Mouse (Mus musculus) hindbrain, embryonic 12.5 days (tissue): Measurements from ENCODE around the gene Gm42742. TPM values are rescaled to one million over a fixed set of nuclear protein-coding genes. Genes with fewer than 3 reads are reported as not detected.
A peak's percentile ranks its signal among the peaks of the same experiment; 100 is the strongest.

ENCODE experiments used
- ATAC-seq: fragments of 200-750 bp; cut with Nextera tagmentation; 2 replicates; pipeline ENCODE4 v1.8.0; 2017; ENCODE audit warnings: moderate TSS enrichment; ENCODE audit not compliant: low FRiP score
- H3K27ac ChIP-seq: fragments of 300-500 bp; sonication (generic); 2 replicates; pipeline ENCODE4 v1.5.1; 2016; ENCODE audit warnings: mild to moderate bottlenecking
- H3K27me3 ChIP-seq: fragments of 300-500 bp; sonication (generic); 2 replicates; pipeline ENCODE4 v1.6.1; 2016; ENCODE audit warnings: mild to moderate bottlenecking
- H3K36me3 ChIP-seq: fragments of 300-500 bp; sonication (generic); 2 replicates; pipeline ENCODE4 v1.6.1; 2016; ENCODE audit warnings: mild to moderate bottlenecking
- H3K4me1 ChIP-seq: fragments of 300-500 bp; sonication (generic); 2 replicates; pipeline ENCODE4 v1.6.1; 2016
- H3K4me2 ChIP-seq: fragments of 300-500 bp; sonication (generic); replicated peaks from 2 replicates; pipeline ENCODE4 v1.6.1; 2016; ENCODE audit warnings: mild to moderate bottlenecking
- H3K4me3 ChIP-seq: fragments of 300-500 bp; sonication (generic); 2 replicates; pipeline ENCODE4 v1.5.1; 2016; ENCODE audit warnings: mild to moderate bottlenecking
- H3K9ac ChIP-seq: fragments of 300-500 bp; sonication (generic); 2 replicates; pipeline ENCODE4 v1.6.1; 2016; ENCODE audit warnings: mild to moderate bottlenecking, moderate library complexity
- H3K9me3 ChIP-seq: fragments of 300-500 bp; sonication (generic); replicated peaks from 2 replicates; pipeline ENCODE4 v1.6.1; 2016; ENCODE audit warnings: mild to moderate bottlenecking
- WGBS: fragments of 180-500 bp; shearing (Covaris S2); methylation state at CpG from one replicate; pipeline ENCODE4 v1.1.7; 2016; 5-methylcytosine and 5-hydroxymethylcytosine counted together
- polyA plus RNA-seq: library from polyadenylated mRNA; unstranded; fragments of >200 nt; fragmentation: Nextera tagmentation; extraction: Ambion mirVana; gene quantifications from 2 replicates; pipeline ENCODE4 v1.2.1, GENCODE M21; 2016

Gm42742 gene
- polyA plus RNA-seq, 1 experiment from 2014 or later, result 69.6 TPM

GRCm38 (mm10) chr7:126983113-126983512 lies 37.8 kb downstream of the Gm42742 start:
- 0 out of 2 replicates have a peak, but pooled peaks cover 2% of the 10 kb centered on the region for H3K4me1 ChIP-seq
- no peaks in the 10 kb centered on the region for H3K27me3 ChIP-seq
- no peak for ATAC-seq
- no peak overlapping the region for H3K9ac ChIP-seq
- H3K36me3 ChIP-seq, result peaks cover 30% of the 10 kb centered on the region
- no peaks in the 10 kb centered on the region for H3K9me3 ChIP-seq
- H3K4me3 ChIP-seq, result no peak overlapping the region
- H3K4me2 ChIP-seq, result no peak overlapping the region
- no peak overlapping the region for H3K27ac ChIP-seq
- 86% methylated on average over 7 of the region's 7 CpGs for WGBS

- Histone ChIP-seq H3K9me3 (no peaks in the 10 kb centered on the region), H3K4me3 (no peak overlapping the region), H3K36me3 (peaks cover 32% of the 10 kb centered on the region), H3K27me3 (no peaks in the 10 kb centered on the region), H3K27ac (no peak overlapping the region), H3K4me2 (no peak overlapping the region), H3K4me1 (peaks cover 7% of the 10 kb centered on the region), H3K9ac (no peak overlapping the region)
- no peak for ATAC-seq
- WGBS, result 96% methylated on average over 4 of the region's 4 CpGs
Observed at GRCm38 (mm10) chr7:126982054-126982453, 38.8 kb downstream of the Gm42742 start.

- 96% methylated on average over 2 of the region's 2 CpGs for WGBS
- no peak overlapping the region for H3K4me2 ChIP-seq
- ATAC-seq, result no peak
- H3K9me3 ChIP-seq, result no peaks in the 10 kb centered on the region
- peaks cover 32% of the 10 kb centered on the region for H3K36me3 ChIP-seq
- H3K27me3 ChIP-seq, result no peaks in the 10 kb centered on the region
- no peak overlapping the region for H3K4me3 ChIP-seq
- peaks cover 10% of the 10 kb centered on the region for H3K4me1 ChIP-seq
- no peak overlapping the region for H3K9ac ChIP-seq
- H3K27ac ChIP-seq, result no peak overlapping the region
Observed at GRCm38 (mm10) chr7:126981601-126982000, 39.3 kb downstream of the Gm42742 start.

DNA sequence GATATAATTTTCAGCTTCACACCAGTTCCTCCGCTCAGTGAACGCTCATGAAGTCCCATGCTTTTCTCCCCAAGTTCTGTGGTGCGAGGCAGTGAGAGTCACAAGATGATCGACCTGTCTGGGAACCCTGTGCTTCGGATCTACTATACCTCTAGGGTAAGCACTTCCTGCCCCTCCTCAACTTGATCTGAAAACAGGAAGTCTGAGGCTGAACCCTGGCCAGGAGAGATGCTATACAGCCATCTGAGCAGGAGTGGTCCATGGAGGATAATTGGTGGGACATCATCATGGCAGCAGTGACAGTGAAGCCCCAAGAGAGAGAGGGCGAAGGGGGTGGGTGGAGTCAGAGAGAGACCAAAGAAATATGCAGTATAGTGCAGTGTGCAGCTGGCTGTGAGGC lies 42.1 kb downstream of the Gm42742 start:
- Histone ChIP-seq H3K27ac (no peak overlapping the region), H3K9me3 (no peaks in the 10 kb centered on the region), H3K36me3 (peaks cover 32% of the 10 kb centered on the region), H3K4me1 (peaks cover 14% of the 10 kb centered on the region), H3K27me3 (no peaks in the 10 kb centered on the region), H3K9ac (no peak overlapping the region), H3K4me3 (no peak overlapping the region), H3K4me2 (no peak overlapping the region)
- ATAC-seq, result no peak
- 92% methylated on average over 6 of the region's 6 CpGs for WGBS

DNA sequence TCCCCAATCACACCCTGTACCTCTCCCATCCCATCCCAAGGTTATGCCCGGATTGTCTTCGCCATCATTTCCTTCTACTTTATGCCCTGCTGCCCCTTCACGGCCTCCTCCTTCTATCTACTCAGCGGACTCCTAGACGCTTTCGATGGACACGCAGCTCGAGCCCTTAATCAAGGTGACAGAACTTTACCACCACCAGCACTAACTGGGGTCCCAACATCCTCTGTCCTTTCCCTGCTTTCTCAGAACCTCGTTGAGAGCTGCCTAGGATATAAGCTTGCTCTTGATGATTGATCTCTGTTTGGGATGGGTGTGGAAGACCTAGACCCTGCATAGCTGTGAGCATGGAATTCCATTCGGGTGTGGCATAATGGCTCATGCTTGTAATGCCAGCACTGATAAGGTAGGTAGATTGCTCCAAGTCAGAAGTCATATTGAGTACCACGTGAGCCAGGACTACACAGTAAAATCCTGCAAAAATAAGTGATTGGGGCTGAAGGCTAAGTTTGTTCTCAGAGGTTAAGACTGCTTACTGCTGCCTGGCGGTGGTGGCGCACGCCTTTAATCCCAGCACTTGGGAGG lies 43.9 kb downstream of the Gm42742 start:
- 0 out of 2 replicates have a peak, but pooled peaks have one; percentile 9 for ATAC-seq
- no peaks in the 10 kb centered on the region for H3K9me3 ChIP-seq
- peaks cover 34% of the 10 kb centered on the region for H3K36me3 ChIP-seq
- H3K9ac ChIP-seq, result peak overlapping the region; percentile 92
- WGBS, result 26% methylated on average over 14 of the region's 14 CpGs
- peak overlapping the region; percentile 96 for H3K27ac ChIP-seq
- H3K4me1 ChIP-seq, result peaks cover 14% of the 10 kb centered on the region
- no peaks in the 10 kb centered on the region for H3K27me3 ChIP-seq
- peak overlapping the region; percentile 89 for H3K4me2 ChIP-seq
- peak overlapping the region; percentile 79 for H3K4me3 ChIP-seq

DNA sequence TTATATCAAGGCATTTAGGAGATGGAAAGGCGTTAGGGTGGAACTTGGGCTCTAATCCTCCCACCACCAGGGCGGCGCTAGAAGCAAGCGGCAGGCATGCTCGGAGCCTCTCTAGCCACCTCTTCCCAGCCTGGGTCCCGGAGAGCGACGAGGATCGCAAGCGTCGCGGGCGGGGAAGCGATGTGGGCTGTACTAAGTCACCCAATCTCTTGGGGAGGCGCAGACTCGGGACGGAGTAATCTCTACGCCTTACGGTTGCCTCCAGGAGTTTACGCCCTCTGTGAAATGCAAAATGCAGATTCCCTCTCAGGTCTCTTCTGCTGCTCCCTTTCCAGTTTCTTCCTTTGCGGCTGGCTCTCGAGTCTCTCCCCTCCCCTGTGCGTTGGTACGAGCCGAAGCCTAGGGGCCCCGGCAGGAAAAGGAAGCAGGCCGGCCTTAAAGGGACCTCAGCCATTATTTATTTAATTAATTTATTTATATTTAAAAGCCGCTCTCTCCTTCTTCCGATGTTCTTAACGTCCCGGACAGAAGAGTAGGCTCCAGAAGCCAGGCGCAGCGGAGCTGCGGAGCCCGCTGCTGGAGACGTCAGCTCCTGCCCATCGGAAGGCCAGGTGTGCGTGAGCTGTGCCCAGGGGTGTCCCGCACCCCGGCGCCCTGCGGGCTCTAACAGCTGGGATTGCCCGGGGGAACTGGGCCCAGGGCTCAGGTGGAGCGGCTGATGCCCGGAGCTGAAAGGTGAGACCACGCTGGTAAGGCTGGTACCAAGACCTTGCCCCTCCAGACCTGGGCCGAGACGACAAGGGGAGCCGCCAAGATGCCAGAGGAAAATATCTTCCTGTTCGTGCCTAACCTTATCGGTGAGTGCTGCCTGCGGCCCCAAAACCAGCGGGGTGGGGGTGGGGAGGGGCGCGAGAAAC lies 44.7 kb downstream of the Gm42742 start, which contains the start of gene Cdiptos:
Gene Cdiptos (minus strand): TSS at position 149 of the 917 bp plus-strand sequence.
- Histone ChIP-seq H3K9me3 (no peaks in the 10 kb centered on the region), H3K4me2 (peak within 1 kb of the TSS; percentile 89), H3K36me3 (peaks cover 38% of the 10 kb centered on the region), H3K4me3 (peak within 1 kb of the TSS; percentile 79), H3K27ac (peak within 1 kb of the TSS; percentile 96), H3K9ac (peak within 1 kb of the TSS; percentile 92), H3K4me1 (peaks cover 14% of the 10 kb centered on the region), H3K27me3 (no peaks in the 10 kb centered on the region)
- under 1% methylated on average over 54 of the region's 55 CpGs for WGBS
- peak; percentile 94 for ATAC-seq

DNA sequence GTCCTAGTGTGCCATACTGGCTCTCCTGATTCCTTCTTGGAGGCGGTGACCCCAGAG lies 45.2 kb downstream of the Gm42742 start, which contains the start of gene Cdipt:
Gene Cdipt (plus strand): TSS at position 22 of the 57 bp plus-strand sequence.
- Histone ChIP-seq H3K4me3 (peak within 1 kb of the TSS; percentile 79), H3K4me2 (peak within 1 kb of the TSS; percentile 89), H3K27me3 (no peaks in the 10 kb centered on the region), H3K9ac (peak within 1 kb of the TSS; percentile 92), H3K27ac (peak within 1 kb of the TSS; percentile 96), H3K4me1 (peaks cover 14% of the 10 kb centered on the region), H3K36me3 (peaks cover 39% of the 10 kb centered on the region), H3K9me3 (no peaks in the 10 kb centered on the region)
- WGBS, result 4% methylated on average over 1 of the region's 1 CpGs
- no peak for ATAC-seq

GRCm38 (mm10) chr7:126975493-126975892 lies 45.4 kb downstream of the Gm42742 start:
- no peak; the same call in 1 of the 2 replicates for ATAC-seq
- Histone ChIP-seq H3K4me1 (peaks cover 14% of the 10 kb centered on the region), H3K27ac (peak overlapping the region; percentile 96; the same call in 1 of the 2 replicates), H3K9ac (peak overlapping the region; percentile 33; the same call in 1 of the 2 replicates), H3K36me3 (peaks cover 39% of the 10 kb centered on the region), H3K4me2 (peak overlapping the region; percentile 89), H3K4me3 (peak overlapping the region; percentile 79), H3K9me3 (no peaks in the 10 kb centered on the region), H3K27me3 (no peaks in the 10 kb centered on the region)
- 9% methylated on average over 8 of the region's 8 CpGs for WGBS

DNA sequence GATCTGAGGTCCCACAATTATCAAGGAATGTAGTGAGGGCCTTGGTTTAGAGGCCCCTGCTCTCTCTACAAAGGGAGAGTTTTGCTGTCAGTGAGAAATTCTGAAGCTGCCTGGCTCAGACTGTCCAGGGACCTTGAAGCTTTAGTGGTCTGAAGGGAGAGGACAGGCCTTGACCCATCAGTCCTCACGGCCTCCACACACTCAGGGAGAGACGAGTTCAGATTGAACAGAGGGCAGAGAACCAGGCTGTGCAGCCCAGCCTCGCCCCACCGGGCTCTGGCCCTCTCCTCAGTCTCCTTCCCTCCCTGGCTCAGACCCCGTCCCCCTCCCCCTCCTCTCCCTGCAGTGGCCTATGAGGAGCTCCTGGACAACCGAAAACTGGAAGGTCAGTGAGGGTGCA lies 53.5 kb downstream of the Gm42742 start:
- no peak overlapping the region for H3K4me2 ChIP-seq
- no peak overlapping the region for H3K27ac ChIP-seq
- no peaks in the 10 kb centered on the region for H3K4me1 ChIP-seq
- H3K27me3 ChIP-seq, result peaks cover 16% of the 10 kb centered on the region
- H3K4me3 ChIP-seq, result no peak overlapping the region
- H3K9me3 ChIP-seq, result no peaks in the 10 kb centered on the region
- H3K9ac ChIP-seq, result no peak overlapping the region
- 63% methylated on average over 6 of the region's 6 CpGs for WGBS
- ATAC-seq, result no peak
- peaks cover 50% of the 10 kb centered on the region for H3K36me3 ChIP-seq

GRCm38 (mm10) chr7:126965568-126965967 lies 55.3 kb downstream of the Gm42742 start:
- no peaks in the 10 kb centered on the region for H3K4me1 ChIP-seq
- ATAC-seq, result no peak
- H3K9me3 ChIP-seq, result no peaks in the 10 kb centered on the region
- 76% methylated on average over 3 of the region's 3 CpGs for WGBS
- peaks cover 28% of the 10 kb centered on the region for H3K27me3 ChIP-seq
- no peak overlapping the region for H3K4me3 ChIP-seq
- H3K36me3 ChIP-seq, result peaks cover 49% of the 10 kb centered on the region
- no peak overlapping the region for H3K4me2 ChIP-seq
- H3K9ac ChIP-seq, result no peak overlapping the region
- no peak overlapping the region for H3K27ac ChIP-seq
